Comparison of ENCODE assay signal across 12 mouse cellular contexts in genomic region chr3:101448765-101449164, GRCm38 (mm10).
DNase-seq lines count a peak whose midpoint lies in the region; ATAC-seq and TF ChIP-seq lines count a peak whose summit lies in the region.
"Had no signal": no experiment of that assay in that cellular context is flagged by ENCODE, and none has a peak within 500 bp of the region (broad histone marks: within the 10 kb centered on the region; RNA-seq: fewer than 3 reads in every experiment).

No protein-coding gene starts in this region.

- H3K79me2 ChIP-seq in myocyte (ENCODE audit: control insufficient read depth, insufficient read depth), result no peaks in the 10 kb centered on the region

- intact Hi-C loops in left cerebral cortex, postnatal 4 days (cut with DNase I), result loop anchor here (10.0 kb wide), 1 partner anchor 74 kb away; the partner anchor contains the start of gene Igsf3

- peaks cover 29% of the 10 kb centered on the region for H3K4me1 ChIP-seq in heart, embryonic 12.5 days (replicated peaks)
- H3K4me1 ChIP-seq: limb, embryonic 12.5 days had no signal

- no peak overlapping the region for H3K4me2 ChIP-seq in myocyte (ENCODE audit: low read depth)
- H3K4me2 ChIP-seq in heart, embryonic 12.5 days, result no peak overlapping the region
- H3K4me2 ChIP-seq: limb, embryonic 12.5 days had no signal

- H3K27me3 ChIP-seq in myocyte (ENCODE audit: control insufficient read depth, insufficient read depth, insufficient read length), result no peaks in the 10 kb centered on the region
- no peaks in the 10 kb centered on the region for H3K27me3 ChIP-seq in heart, embryonic 12.5 days (replicated peaks)
- H3K27me3 ChIP-seq: limb, embryonic 12.5 days had no signal

- no peak overlapping the region for H3ac ChIP-seq in myocyte (ENCODE audit: control insufficient read depth, insufficient read length)

- H3K36me3 ChIP-seq in myocyte (ENCODE audit: control insufficient read depth, insufficient read depth), result no peaks in the 10 kb centered on the region
- peaks cover 44% of the 10 kb centered on the region for H3K36me3 ChIP-seq in heart, embryonic 12.5 days

- no peak for TF ChIP-seq POLR2A in brain, embryonic 14.5 days (IDR thresholded peaks at IDR 0.05; ENCODE audit: borderline replicate concordance, extremely low read depth, insufficient read depth, insufficient read length, poor library complexity, severe bottlenecking)
- TF ChIP-seq POLR2A in myocyte (IDR thresholded peaks at IDR 0.05; ENCODE audit: insufficient read length, low read depth), result no peak

- TF ChIP-seq CTCF in brain, embryonic 14.5 days (IDR thresholded peaks at IDR 0.05; ENCODE audit: borderline replicate concordance, extremely low read depth, insufficient read depth, insufficient read length), result no peak

- no peak overlapping the region for H3K9ac ChIP-seq in heart, embryonic 12.5 days
- H3K9ac ChIP-seq: limb, embryonic 12.5 days had no signal

- no peak for ATAC-seq in heart, embryonic 12.5 days (ENCODE audit: insufficient number of reproducible peaks, low FRiP score)
- ATAC-seq: activated CD4-positive, CD25-positive, alpha-beta regulatory T cell, adult 4 months had no signal

- no peaks in the 10 kb centered on the region for H3K9me3 ChIP-seq in heart, embryonic 12.5 days (replicated peaks)
- H3K9me3 ChIP-seq: limb, embryonic 12.5 days had no signal

- no peak overlapping the region for H3K4me3 ChIP-seq in myocyte
- no peak overlapping the region for H3K4me3 ChIP-seq in heart, embryonic 12.5 days
- H3K4me3 ChIP-seq: limb, embryonic 12.5 days had no signal

- 81% methylated on average over 3 of the region's 3 CpGs for WGBS in heart, embryonic 12.5 days

- peak; percentile 32 for DNase-seq in left cerebral cortex, adult 11 months (ENCODE audit: low spot score)
- no peak for DNase-seq in left cerebral cortex, postnatal 4 days
- DNase-seq in brain, embryonic 14.5 days (ENCODE audit: low read depth), result peak; percentile 54
- DNase-seq in layer of hippocampus, adult 9-11 months, result peak; percentile 81
- DNase-seq in adrenal gland, adult 8-10 months, result no peak
- DNase-seq in thymus, postnatal 4 days, result no peak
- DNase-seq: kidney, adult 2 months; thymus, postnatal 36 days had no signal

- no peak overlapping the region for H3K27ac ChIP-seq in heart, embryonic 12.5 days (ENCODE audit: poor library complexity, severe bottlenecking)
- H3K27ac ChIP-seq: limb, embryonic 12.5 days had no signal

TF ChIP-seq in myocyte, 11 proteins besides CTCF, POLR2A, EP300 and RAD21:
- TF ChIP-seq USF1 (IDR thresholded peaks at IDR 0.05; ENCODE audit: low read depth) (peak; percentile 61), MYOG (IDR thresholded peaks at IDR 0.05; ENCODE audit: control insufficient read depth in 1 of 3, insufficient read depth in 1 of 3, insufficient read length in 2 of 3, low read depth in 2 of 3) (no peak)

Comparison
In these comparisons a context has a peak if more than half of its experiments do, and no peak if none do; other contexts are left out.
1. DNase-seq: peak in left cerebral cortex, adult 11 months (single experiment), brain, embryonic 14.5 days (single experiment) and layer of hippocampus, adult 9-11 months (single experiment); none in left cerebral cortex, postnatal 4 days (single experiment), adrenal gland, adult 8-10 months (single experiment) and thymus, postnatal 4 days (single experiment).